Mouse (Mus musculus) adrenal gland, adult (tissue): ENCODE measurements around the gene Ptprn2.
A peak's percentile ranks its signal among the peaks of the same experiment; 100 is the strongest.

Experiments
- DNase-seq, 2 experiments: peaks; one replicate each; pipeline ENCODE4 v3.0.0; 2022 to 2023; ENCODE audit warnings: low spot score in 1 of 2; ENCODE audit not compliant: inconsistent age in 2 of 2

Gene Ptprn2

GRCm38 (mm10) chr12:116641339-116642190 is 156.0 kb downstream of the Ptprn2 start:
- no peak for DNase-seq

- no peak for DNase-seq
Measured at GRCm38 (mm10) chr12:116642191-116642549, 156.7 kb downstream of the Ptprn2 start.

GRCm38 (mm10) chr12:116646771-116647170 is 161.3 kb downstream of the Ptprn2 start:
- peak in 1 of 2 experiments; percentile 39 for DNase-seq

- peak; percentile 71 to 82 for DNase-seq
Measured at GRCm38 (mm10) chr12:116648584-116649206, 163.2 kb downstream of the Ptprn2 start.

- DNase-seq: no peak
Measured at GRCm38 (mm10) chr12:116653684-116654083, 168.2 kb downstream of the Ptprn2 start.

GRCm38 (mm10) chr12:116660076-116660475 is 174.6 kb downstream of the Ptprn2 start:
- DNase-seq: no peak

- DNase-seq: no peak
Measured at GRCm38 (mm10) chr12:116661018-116661417, 175.5 kb downstream of the Ptprn2 start.

- DNase-seq: no peak
Measured at GRCm38 (mm10) chr12:116677701-116678100, 192.2 kb downstream of the Ptprn2 start.

- no peak for DNase-seq
Measured at GRCm38 (mm10) chr12:116689832-116690231, 204.3 kb downstream of the Ptprn2 start.

- DNase-seq: no peak
Measured at GRCm38 (mm10) chr12:116709535-116709934, 224.0 kb downstream of the Ptprn2 start.

- DNase-seq: no peak
Measured at GRCm38 (mm10) chr12:116710716-116711115, 225.2 kb downstream of the Ptprn2 start.

GRCm38 (mm10) chr12:116711133-116711532 is 225.6 kb downstream of the Ptprn2 start:
- no peak for DNase-seq

GRCm38 (mm10) chr12:116713096-116713495 is 227.6 kb downstream of the Ptprn2 start:
- DNase-seq: no peak

GRCm38 (mm10) chr12:116721062-116721461 is 235.5 kb downstream of the Ptprn2 start:
- DNase-seq: no peak

GRCm38 (mm10) chr12:116740141-116740540 is 254.6 kb downstream of the Ptprn2 start:
- DNase-seq: no peak

GRCm38 (mm10) chr12:116741300-116741699 is 255.8 kb downstream of the Ptprn2 start:
- DNase-seq: no peak

- DNase-seq: no peak
Measured at GRCm38 (mm10) chr12:116746401-116746800, 260.9 kb downstream of the Ptprn2 start.

- DNase-seq: no peak
Measured at GRCm38 (mm10) chr12:116752784-116753183, 267.3 kb downstream of the Ptprn2 start.

- DNase-seq: no peak
Measured at GRCm38 (mm10) chr12:116763961-116764360, 278.4 kb downstream of the Ptprn2 start.

GRCm38 (mm10) chr12:116770911-116771310 is 285.4 kb downstream of the Ptprn2 start:
- no peak for DNase-seq

- peak in 1 of 2 experiments; percentile 33 for DNase-seq
Measured at GRCm38 (mm10) chr12:116771493-116771892, 286.0 kb downstream of the Ptprn2 start.

GRCm38 (mm10) chr12:116772081-116772566 is 286.6 kb downstream of the Ptprn2 start:
- DNase-seq: peak; percentile 78 to 86
